Mouse (Mus musculus) 416B (cell line): ENCODE measurements around the gene Zfp287.
A peak's percentile ranks its signal among the peaks of the same experiment; 100 is the strongest.

Experiments
- DNase-seq: peaks from one replicate; pipeline ENCODE4 v3.0.0; 2011; ENCODE audit warnings: low read depth

Zfp287 gene

GRCm38 (mm10) chr11:62701218-62701617 lies 30.5 kb downstream of the Zfp287 start:
- DNase-seq: no peak

- DNase-seq: peak; percentile 88
Observed at GRCm38 (mm10) chr11:62699749-62700148, 32.0 kb downstream of the Zfp287 start.

GRCm38 (mm10) chr11:62695126-62695525 lies 36.6 kb downstream of the Zfp287 start:
- DNase-seq: peak; percentile 29

DNA sequence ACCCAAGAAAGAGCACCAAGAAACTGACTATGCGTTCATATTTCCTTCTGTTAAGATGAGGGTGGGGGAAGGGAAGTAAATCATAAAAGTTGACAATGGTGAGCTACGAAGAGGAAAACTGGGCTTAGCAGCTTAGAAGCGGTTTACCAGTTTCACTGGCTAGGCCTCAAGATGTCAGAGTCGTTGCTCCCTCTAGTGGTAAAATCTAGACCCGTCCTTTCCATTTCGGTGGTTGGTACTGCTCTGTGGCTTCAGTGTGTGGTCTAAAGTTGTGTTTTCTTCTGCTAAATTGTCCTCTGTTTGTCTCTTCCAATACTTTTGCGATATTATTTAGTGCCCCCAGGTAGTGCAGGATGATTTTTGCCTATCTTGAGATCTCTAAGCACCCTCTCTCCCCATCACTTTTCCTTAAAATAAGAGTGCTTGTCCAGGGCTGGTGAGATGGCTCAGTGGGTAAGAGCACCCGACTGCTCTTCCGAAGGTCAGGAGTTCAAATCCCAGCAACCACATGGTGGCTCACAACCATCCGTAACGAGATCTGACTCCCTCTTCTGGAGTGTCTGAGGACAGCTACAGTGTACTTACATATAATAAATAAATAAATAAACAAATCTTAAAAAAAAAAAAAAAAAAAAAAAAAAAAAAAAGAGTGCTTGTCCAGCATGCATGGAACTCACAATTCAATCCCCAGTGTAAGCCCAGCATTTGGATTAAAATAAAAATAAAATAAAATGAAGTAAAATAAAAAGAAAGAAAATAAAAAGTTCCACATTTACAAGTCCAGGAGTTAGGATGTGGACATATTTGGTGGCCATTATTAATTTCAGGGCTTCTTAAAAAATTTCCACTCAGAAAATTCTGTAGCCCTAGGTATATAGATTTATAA lies 38.2 kb downstream of the Zfp287 start:
- peak; percentile 89 for DNase-seq

GRCm38 (mm10) chr11:62691592-62691991 lies 40.1 kb downstream of the Zfp287 start:
- no peak for DNase-seq

- DNase-seq: no peak
Observed at GRCm38 (mm10) chr11:62679954-62680353, 51.8 kb downstream of the Zfp287 start.

DNA sequence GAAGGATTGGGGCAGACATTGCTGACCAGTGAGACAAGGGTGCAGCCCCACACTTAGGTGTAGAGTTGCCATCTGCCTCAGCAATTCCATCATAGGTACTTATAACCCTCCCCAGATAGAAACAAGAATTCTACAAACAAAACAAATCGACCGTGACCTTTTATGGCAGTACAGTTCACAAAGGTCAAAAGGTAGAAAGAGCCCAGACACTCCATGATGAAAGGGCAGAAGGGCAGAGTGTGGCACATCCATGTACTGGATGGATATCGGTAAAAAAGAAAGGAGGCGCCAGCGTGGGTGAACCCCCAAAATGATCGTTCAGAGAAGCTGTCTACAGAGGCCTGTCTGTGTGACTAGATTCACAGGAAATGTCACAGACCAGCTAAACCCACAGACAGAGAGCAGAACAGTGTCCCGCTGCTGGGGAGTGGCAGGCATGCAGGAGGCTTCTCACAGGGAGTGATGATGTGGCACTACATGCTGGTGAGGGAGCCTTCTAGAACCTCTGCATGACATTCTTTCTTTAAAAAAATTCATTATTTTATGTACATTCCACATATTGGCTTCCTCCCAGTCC lies 52.8 kb downstream of the Zfp287 start:
- no peak for DNase-seq

DNA sequence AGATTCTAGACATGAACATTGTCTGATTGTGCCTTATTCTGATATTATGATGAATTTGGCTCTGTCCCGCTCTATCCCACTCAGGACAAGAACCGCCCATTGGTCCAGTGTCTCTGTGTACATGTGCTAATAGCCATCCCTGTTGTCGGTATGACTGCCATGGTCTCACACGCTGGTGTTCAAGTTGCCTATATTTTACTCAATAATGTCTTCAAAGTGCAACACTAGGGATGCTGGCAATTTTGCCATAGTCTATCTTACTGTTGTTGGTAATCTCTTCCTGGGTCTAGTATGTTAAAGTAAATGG lies 55.5 kb downstream of the Zfp287 start:
- no peak for DNase-seq

- peak; percentile 93 for DNase-seq
Observed at GRCm38 (mm10) chr11:62675480-62676289, 56.0 kb downstream of the Zfp287 start.

- DNase-seq: no peak
Observed at GRCm38 (mm10) chr11:62670006-62670405, 61.7 kb downstream of the Zfp287 start.

DNA sequence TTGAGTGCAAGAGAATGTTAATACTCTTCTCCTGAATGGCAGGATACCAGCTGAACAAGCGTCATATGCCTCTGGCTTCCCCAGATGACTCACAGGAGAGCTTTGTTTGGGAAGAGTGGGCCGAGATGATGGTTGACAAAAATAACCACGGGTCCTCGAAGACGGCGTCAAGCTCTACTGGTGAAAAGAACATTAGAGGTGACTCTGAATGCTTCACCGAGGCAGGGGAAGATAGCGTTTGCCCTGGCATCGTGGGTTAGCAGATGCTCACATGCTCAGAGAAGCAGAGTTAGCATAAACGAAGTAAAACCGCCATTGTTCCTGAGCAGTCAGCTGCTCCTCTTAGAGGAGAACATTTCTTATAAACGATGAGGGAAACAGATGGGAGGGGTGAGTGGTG lies 62.2 kb downstream of the Zfp287 start:
- no peak for DNase-seq

DNA sequence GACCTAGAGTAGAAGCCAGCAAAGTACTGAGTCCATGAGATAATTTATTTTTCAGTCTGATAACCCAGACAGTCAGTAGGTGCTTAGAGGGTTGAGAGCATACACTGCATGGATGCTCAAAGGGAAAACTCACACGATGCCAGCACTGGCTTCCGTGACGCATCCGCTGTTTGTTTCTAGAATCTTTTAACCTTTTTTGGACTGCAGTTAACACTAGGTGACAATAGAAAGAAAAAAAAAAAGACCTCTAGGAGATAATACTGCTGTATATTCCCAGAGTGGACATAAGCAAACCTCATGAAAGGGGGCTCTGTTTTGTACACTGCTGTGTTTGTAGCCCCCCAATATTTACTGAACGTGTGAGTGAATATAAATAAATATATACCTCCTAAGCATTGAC lies 62.7 kb downstream of the Zfp287 start:
- no peak for DNase-seq

- peak; percentile 92 for DNase-seq
Observed at GRCm38 (mm10) chr11:62664250-62664649, 67.5 kb downstream of the Zfp287 start.

- DNase-seq: no peak
Observed at GRCm38 (mm10) chr11:62660885-62661284, 70.8 kb downstream of the Zfp287 start.

- DNase-seq: no peak
Observed at GRCm38 (mm10) chr11:62652080-62652479, 79.6 kb downstream of the Zfp287 start.

DNA sequence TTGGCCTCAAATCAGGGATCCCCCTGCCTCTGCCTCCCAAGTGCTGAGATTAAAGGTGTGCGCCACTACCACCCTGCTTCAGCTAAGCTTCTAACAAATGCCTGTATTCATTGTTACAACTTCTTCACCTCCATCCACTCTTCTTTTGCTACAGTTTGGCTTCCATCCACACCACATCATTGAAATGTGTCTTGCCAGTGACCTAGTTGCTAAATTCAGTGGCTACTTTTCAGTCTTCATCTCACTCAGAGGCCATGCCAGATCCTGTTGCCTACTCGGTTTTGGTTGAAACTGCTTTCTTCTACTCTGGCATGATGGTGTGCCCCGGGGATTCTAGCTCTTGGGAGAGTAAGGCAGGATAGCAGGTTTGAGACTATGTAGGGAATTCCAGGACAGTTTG lies 80.1 kb downstream of the Zfp287 start:
- no peak for DNase-seq
